Mouse (Mus musculus): ENCODE data around the gene Hnrnpll.

The Hnrnpll gene

DNA sequence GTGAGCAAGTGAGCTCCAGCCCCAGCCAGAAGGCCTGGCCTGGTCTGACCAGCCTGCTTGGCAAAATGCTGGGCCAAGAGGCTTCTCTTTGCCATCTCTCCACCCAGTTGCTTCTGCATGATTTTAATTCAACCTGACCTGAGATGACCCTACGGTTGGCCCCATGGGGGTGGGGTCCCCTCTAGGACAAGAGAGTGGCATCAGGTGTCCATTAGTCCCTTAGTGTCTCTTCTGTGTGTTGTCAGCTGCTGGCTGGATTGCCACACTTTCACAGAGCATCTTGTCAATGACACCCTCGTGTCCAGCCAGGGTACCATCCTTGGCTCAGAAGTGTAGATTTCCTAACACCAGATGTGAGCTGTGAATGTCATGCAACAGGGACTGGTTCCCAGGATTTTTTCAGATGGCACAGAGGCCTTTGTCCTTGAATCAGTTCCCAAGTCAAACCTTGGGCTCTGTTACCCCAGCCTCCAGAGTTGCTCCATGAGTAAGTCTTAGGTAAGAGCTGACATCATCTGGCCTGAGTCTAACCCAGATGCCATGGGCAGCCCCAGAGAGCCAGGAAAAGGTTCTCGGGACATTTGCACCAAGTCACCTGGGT, 66.9 kb downstream of the Hnrnpll start:
- no peak for DNase-seq

DNA sequence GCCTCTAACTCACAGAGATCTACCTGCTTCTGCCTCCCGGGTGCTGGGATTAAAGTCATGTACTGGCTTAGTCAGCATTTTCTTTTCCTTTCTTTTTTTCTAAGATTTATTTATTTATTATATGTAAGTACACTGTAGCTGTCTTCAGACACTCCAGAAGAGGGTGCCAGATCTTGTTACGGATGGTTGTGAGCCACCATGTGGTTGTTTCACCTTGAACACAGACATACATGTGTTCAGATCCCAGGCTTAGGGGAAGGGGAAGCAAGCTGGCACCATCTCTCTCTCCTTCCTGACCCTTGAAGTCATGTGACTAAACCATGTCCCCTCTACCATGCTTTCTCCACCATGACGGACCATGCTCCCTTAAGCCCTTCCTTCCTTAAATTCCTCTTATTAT, 70.0 kb downstream of the Hnrnpll start:
- no peak for DNase-seq

DNA sequence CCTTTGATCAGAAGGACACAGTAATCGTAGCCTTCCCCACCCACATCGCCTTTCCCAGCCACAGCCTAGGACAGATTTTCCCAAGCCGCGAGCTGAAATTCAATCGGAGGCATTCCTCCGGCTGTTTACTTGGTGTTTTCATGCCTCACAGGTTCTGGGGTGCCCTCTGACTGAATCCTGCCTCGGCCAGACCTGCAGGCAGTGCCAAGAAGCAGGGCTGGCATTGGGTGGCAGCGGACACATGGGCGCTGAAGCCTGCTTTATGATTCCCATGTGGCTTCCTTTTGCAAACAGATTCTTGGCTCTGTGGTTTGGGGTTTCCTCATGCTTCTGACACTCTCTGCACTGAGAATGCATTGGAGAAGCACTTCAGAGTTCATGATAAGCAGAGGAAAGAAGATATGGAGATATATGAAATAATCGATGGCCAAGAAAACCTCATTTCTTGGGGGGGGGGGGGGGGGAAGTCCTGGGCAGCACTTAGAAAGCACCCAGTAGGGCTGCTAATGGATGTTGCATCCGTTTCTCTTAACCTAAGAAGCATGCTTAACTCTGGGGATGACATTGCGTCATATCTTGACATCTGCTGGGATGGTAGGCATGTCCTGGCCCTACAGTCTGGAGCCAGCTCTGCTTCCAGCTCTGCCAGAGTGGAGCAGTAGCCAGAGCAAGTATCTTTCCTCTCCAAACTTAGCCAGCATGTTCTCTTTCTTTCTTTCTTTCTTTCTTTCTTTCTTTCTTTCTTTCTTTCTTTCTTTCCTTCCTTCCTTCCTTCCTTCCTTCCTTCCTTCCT, 70.8 kb downstream of the Hnrnpll start:
- DNase-seq: no peak

DNA sequence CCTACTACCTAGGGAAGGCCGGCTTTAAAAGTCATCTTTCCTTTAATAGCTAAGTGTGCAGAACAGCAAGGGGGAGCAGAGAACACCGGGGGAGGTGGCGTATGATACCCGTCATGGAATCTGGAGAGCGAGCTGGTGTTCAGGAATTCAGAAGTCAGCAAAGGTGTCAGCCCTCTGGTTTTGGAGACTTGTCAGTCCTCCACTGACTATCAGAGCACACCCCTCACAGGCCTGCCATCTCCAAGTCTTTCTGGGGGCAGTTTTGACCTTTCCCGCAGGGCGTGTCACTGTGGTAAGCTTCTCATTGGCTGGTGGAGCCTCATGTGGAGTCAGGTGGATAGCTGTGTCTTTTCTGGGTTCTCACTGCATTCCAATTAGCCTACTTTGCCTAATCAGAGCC, 72.0 kb downstream of the Hnrnpll start:
- no peak for DNase-seq

DNA sequence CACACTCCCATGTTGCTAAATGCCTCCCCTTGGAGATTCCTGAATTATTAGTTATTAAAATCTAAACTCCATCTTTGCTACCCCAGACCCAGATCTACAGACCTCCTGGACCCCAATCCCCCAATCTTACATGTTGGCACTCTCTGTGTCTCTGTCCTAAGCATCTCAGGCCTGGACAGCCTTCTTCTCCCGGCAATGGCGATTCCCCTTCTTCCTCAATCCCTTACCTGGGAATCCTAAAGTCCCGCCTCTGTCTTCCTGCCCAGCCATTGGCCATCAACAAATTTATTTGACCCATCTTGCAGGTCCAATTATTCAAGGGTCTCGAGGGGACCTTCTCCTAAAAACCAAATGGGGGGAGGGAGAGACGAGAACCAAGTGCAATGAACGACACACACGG, 77.7 kb downstream of the Hnrnpll start:
- no peak for DNase-seq

DNA sequence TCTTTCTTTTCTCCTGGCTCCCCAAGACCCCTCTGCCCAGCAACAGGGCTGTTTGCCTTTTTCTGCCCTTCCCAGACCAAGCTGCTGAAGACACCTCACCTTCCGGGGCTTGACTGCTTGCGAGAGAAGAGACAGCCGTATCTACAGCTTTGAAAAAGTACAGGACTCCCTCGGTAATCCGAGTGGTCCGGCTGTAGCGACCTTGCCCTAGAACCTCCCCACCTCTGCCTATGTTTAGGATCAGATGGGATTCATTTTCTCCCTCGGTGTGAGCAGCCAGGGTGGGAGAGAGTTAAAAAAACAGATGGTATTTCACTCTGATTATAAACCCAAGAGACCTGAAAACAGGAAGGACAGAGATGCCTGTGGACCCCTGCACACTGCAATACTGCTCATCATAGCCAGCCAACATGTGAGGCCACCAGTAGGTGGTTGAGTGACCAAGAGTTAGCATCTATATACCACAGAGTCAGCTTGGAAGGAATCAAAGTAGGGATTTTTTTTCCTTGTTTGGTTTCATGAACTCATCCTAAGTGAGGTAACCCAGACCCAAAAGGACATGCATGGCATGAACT, 79.1 kb downstream of the Hnrnpll start:
- DNase-seq: no peak

DNA sequence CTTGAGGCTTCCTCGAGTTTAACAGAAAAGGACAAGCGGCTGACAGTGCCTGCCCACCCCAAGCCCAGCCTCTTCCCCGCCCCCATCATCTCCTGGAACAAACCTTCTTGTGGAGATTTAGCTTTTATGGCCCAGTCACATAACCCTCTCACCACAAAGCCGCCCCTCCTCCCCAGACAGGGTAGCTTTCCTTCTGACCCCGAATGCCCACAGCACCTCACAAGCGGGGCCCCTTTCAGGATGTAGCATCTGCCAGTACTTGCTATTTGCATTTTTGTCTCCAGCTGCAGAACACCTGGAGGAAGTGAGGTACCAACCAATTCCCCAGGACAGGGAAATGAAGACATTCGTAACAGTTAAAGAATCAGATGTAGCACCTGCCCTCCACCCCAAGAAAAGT, 79.6 kb downstream of the Hnrnpll start:
- no peak for DNase-seq

DNA sequence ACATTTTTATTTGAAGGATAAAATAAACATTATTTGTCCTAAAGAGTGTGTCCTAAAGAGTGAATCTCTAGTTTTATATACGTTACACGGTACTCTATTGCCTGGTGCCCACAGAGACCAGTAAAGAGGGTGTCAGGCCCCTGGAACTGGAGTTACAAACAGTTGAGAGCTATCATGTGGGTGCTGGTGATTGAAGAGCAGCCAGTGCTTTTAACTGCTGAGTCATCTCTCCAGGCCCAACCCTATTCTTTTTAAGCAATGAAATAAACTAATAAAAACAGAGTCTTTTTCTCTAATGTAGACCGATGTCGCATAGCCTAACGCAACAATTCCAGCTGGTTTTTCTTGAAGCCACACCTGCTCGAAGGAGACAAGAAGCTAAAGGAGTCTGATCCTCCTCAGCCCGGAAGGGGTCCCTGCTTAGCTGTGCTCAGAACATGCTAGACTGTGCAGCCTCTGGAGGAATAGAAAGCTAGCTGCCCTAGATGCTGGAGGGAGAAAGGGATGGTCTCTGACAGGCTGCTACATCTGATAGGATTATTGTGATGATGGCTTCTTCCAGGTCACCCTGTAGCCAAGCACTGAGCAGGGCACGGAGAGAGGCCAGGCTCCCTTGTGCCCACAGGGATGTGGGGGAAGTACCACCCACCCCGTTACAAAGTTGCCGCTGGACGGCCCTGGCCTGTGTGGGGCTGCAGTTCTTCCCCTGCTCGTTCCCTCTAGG, 80.2 kb downstream of the Hnrnpll start:
- peak; percentile 73 for DNase-seq

DNA sequence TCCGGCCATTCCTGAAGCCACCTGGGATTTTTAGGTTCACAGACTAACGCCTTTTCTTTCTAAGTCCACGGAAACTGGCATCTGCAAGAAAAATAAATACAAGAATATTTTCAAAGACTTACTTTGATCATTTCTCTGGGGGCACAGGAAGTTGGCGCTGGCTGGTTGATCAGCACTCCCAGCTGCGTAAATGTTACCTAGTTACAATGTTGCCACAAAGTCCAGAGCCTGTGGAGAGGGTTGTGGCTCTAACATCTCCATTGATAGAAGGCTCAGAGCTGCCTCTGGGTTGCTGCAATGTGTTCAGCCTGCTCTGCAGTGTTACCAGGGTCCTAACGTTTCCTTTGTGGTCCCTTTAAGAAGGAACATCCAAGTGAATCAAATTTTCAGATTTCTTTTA, 80.8 kb downstream of the Hnrnpll start:
- no peak for DNase-seq

DNA sequence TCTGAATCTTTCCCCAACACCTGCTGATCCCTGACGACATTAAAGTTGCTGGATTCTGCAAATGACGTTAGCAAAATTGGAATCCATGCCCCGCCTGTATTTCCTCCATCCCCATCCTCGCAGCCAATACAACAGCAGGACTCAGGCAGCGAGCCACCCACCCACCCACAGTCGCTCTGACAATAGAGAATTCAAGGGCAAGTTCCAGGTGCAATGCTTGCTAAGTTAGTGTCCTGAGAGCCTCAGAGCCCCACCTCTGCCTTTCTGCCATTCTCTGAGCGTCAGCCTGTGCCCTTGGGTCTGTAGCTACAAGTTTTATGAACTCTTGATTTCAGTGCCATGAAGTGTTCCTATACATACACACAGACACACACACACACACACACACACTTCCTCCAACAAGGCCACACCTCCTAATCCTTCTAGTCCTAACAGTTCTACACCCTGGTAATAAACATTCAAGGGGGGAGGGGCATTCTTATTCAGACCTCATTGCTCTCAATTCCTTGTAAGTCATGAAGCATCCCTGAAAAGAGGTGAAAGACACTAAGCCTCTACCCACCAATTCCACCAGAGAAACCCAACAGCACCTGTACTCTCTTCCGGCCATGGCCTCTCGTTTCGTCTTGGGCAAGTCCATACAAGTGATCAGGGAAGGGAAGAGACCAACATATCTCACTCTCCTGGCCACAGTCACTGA, 81.6 kb downstream of the Hnrnpll start:
- DNase-seq: no peak
